Mouse (Mus musculus): ENCODE data around the gene Olfr1368. TPM values are rescaled to one million over a fixed set of nuclear protein-coding genes. Genes with fewer than 3 reads are reported as not detected.

Olfr1368 gene
- total RNA-seq, 2 experiments from 2014 or later: not detected

Other genes with a start within 250 kb of the Olfr1368 start
- gene Olfr1370, start 70.9 kb downstream of the Olfr1368 start, total RNA-seq (2021): not detected
- gene Olfr1369-ps1, start 34.4 kb downstream of the Olfr1368 start, total RNA-seq (2021): not detected
- gene Olfr263, start 16.2 kb downstream of the Olfr1368 start, total RNA-seq (2021): not detected
- gene Trim27, start 33.6 kb upstream of the Olfr1368 start, total RNA-seq (2021): 10 to 100 TPM; 26.9 to 33.6 TPM
- not detected for gene Gpx5, start 146.9 kb upstream of the Olfr1368 start, total RNA-seq (2021)
- gene Gpx6, start 166.3 kb upstream of the Olfr1368 start, total RNA-seq (2021): not detected
- gene Olfr1367, start 201.0 kb upstream of the Olfr1368 start, total RNA-seq (2021): not detected
- 1 to 10 TPM; 6.3 to 7.1 TPM for gene Zscan12, start 217.0 kb upstream of the Olfr1368 start, total RNA-seq (2021)

Data from heart, postnatal 10 days (tissue).